Comparison of ENCODE assay signal across 8 mouse cellular contexts in genomic region chr7:80647437-80647871, GRCm38 (mm10). TPM values are rescaled to one million over a fixed set of nuclear protein-coding genes. Genes with fewer than 3 reads are reported as not detected.
DNase-seq lines count a peak whose midpoint lies in the region; ATAC-seq and TF ChIP-seq lines count a peak whose summit lies in the region.

No protein-coding gene starts in this region.

- TF ChIP-seq CTCF in layer of hippocampus, adult 2 months (conservative IDR thresholded peaks at IDR 0.05), result no peak

- H3K27ac ChIP-seq in layer of hippocampus, adult 2 months, result peak overlapping the region; percentile 83

- peak overlapping the region; percentile 23 for H3K4me3 ChIP-seq in layer of hippocampus, adult 2 months

- DNase-seq in layer of hippocampus, adult 2 months (ENCODE audit: low spot score in 2 of 2), result peak; percentile 35 to 62
- no peak for DNase-seq in layer of hippocampus, adult 9-10 months (ENCODE audit: low spot score)
- DNase-seq in adipocyte (ENCODE audit: low spot score), result peak; percentile 25
- peak; percentile 74 to 78 for DNase-seq in cerebellum, postnatal 25 days
- DNase-seq in kidney, postnatal 14 days, result peak; percentile 26
- peak; percentile 67 for DNase-seq in thymus, postnatal 4 days
- no peak for DNase-seq in testis, postnatal 10 days (ENCODE audit: low spot score)

- ATAC-seq in megakaryocyte, adult 5-6 weeks (ENCODE audit: poor library complexity, severe bottlenecking), result peak; percentile 92

RNA-seq across cellular contexts. Expression of gene Crtc3, which starts 41.2 kb away (rescaled TPM):
- total RNA-seq in layer of hippocampus, adult 2 months (2021), result 10 to 100 TPM; 21.0 to 24.4 TPM
- 21.3 and 26.9 TPM in 2 replicates for total RNA-seq in megakaryocyte, adult 5-6 weeks (2015)
- total RNA-seq in megakaryocyte, adult 5-6 weeks (2017), result 12.5 and 13.0 TPM in 2 replicates

Comparison
In these comparisons a context has a peak if more than half of its experiments do, and no peak if none do; other contexts are left out.
1. DNase-seq: peak in layer of hippocampus, adult 2 months (2 of 2), adipocyte (single experiment), cerebellum, postnatal 25 days (2 of 2), kidney, postnatal 14 days (single experiment) and thymus, postnatal 4 days (single experiment); none in layer of hippocampus, adult 9-10 months (single experiment) and testis, postnatal 10 days (single experiment).